ENCODE assay signal across 10 mouse cellular contexts in the genomic region with DNA sequence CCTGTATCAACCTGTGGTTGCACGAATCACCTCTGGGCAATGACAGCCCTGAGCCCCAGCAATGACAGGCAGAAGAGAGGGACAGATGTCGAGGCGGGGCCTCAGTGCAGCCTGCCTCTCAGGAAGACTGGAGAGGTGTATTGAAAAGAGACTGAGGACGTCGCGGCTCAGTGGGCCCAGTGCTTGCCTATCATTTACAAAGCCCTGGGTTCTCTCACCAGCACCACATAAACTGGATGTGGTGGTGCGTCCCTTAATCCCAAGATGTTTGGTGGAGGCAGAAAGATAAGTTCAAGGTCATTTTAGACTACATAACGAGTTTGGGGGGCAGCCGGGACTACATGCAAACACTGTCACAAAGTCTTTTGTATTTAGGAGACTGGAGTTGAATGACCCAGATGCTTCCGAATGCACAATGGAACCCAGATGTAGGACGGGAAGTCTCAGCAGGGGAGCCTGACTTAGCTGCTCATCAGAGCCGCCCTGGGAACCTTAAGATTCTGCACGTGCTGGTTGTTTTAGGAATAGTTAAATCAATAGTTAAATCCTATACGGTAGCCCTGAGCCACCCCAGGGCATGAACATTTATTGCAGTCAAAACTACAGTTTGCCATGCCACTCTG.
DNase-seq lines count a peak whose midpoint lies in the region; ATAC-seq lines count a peak whose summit lies in the region.
"Had no signal": no experiment of that assay in that cellular context is flagged by ENCODE, and none has a peak within 500 bp of the region (broad histone marks: within the 10 kb centered on the region; RNA-seq: fewer than 3 reads in every experiment).

No protein-coding gene starts in this region.

- 4% methylated on average over 14 of the region's 14 CpGs for WGBS in embryonic facial prominence, embryonic 11.5 days
- WGBS in hindbrain, embryonic 12.5 days: 2% methylated on average over 14 of the region's 14 CpGs
- 7% methylated on average over 14 of the region's 14 CpGs for WGBS in midbrain, embryonic 15.5 days

- no peak overlapping the region for H3K9ac ChIP-seq in embryonic facial prominence, embryonic 11.5 days (replicated peaks; ENCODE audit: low read length)
- no peak overlapping the region for H3K9ac ChIP-seq in hindbrain, embryonic 12.5 days
- no peak overlapping the region for H3K9ac ChIP-seq in midbrain, embryonic 15.5 days

- peak; percentile 52 for DNase-seq in ZHBTc4 (ENCODE audit: low read depth, low spot score)
- DNase-seq in embryonic facial prominence, embryonic 11.5 days (ENCODE audit: low spot score): peak; percentile 52
- no peak for DNase-seq in urinary bladder, postnatal 25 days (ENCODE audit: low spot score)
- DNase-seq in cerebellum, adult 8-10 months: no peak
- DNase-seq in adrenal gland, adult 2 months: no peak
- DNase-seq in lung, postnatal 14 days: no peak
- DNase-seq: heart, adult 2 months; lung, postnatal 36 days had no signal

- H3K4me1 ChIP-seq in embryonic facial prominence, embryonic 11.5 days (ENCODE audit: control insufficient read depth, insufficient read depth, low read length): peaks cover 32% of the 10 kb centered on the region
- H3K4me1 ChIP-seq in hindbrain, embryonic 12.5 days: peaks cover 58% of the 10 kb centered on the region
- peaks cover 44% of the 10 kb centered on the region for H3K4me1 ChIP-seq in midbrain, embryonic 15.5 days

- no peaks in the 10 kb centered on the region for H3K36me3 ChIP-seq in embryonic facial prominence, embryonic 11.5 days (replicated peaks; ENCODE audit: control insufficient read depth, insufficient read depth, low read depth, low read length)
- no peaks in the 10 kb centered on the region for H3K36me3 ChIP-seq in hindbrain, embryonic 12.5 days
- no peaks in the 10 kb centered on the region for H3K36me3 ChIP-seq in midbrain, embryonic 15.5 days (replicated peaks)

- no peak overlapping the region for H3K4me3 ChIP-seq in embryonic facial prominence, embryonic 11.5 days (ENCODE audit: low read depth, low read length)
- no peak overlapping the region for H3K4me3 ChIP-seq in hindbrain, embryonic 12.5 days
- no peak overlapping the region for H3K4me3 ChIP-seq in midbrain, embryonic 15.5 days
- H3K4me3 ChIP-seq: heart, adult 2 months had no signal

- H3K9me3 ChIP-seq in embryonic facial prominence, embryonic 11.5 days (replicated peaks; ENCODE audit: control insufficient read depth, low read length): no peaks in the 10 kb centered on the region
- no peaks in the 10 kb centered on the region for H3K9me3 ChIP-seq in hindbrain, embryonic 12.5 days (replicated peaks)
- H3K9me3 ChIP-seq in midbrain, embryonic 15.5 days: no peaks in the 10 kb centered on the region

- H3K27ac ChIP-seq in embryonic facial prominence, embryonic 11.5 days (replicated peaks; ENCODE audit: low read depth, low read length): peak overlapping the region; percentile 84; the same call in 1 of the 2 replicates
- H3K27ac ChIP-seq in hindbrain, embryonic 12.5 days: peak overlapping the region; percentile 80
- H3K27ac ChIP-seq in midbrain, embryonic 15.5 days: peak overlapping the region; percentile 60
- H3K27ac ChIP-seq: heart, adult 2 months had no signal

- H3K27me3 ChIP-seq in embryonic facial prominence, embryonic 11.5 days (ENCODE audit: control insufficient read depth, insufficient read depth, low read length): peaks cover 6% of the 10 kb centered on the region
- peaks cover 54% of the 10 kb centered on the region for H3K27me3 ChIP-seq in hindbrain, embryonic 12.5 days
- peaks cover 7% of the 10 kb centered on the region; the same call in 1 of the 2 replicates for H3K27me3 ChIP-seq in midbrain, embryonic 15.5 days (replicated peaks)

- 0 out of 2 replicates have a peak, but pooled peaks have one; percentile 9 for ATAC-seq in embryonic facial prominence, embryonic 11.5 days (replicated peaks; ENCODE audit: insufficient number of reproducible peaks, low FRiP score, low TSS enrichment, low read depth)
- ATAC-seq in hindbrain, embryonic 12.5 days (ENCODE audit: low FRiP score): peak; percentile 29
- peak; percentile 31; the same call in 1 of the 2 replicates for ATAC-seq in midbrain, embryonic 15.5 days (replicated peaks)

- peak overlapping the region; percentile 19; the same call in 1 of the 2 replicates for H3K4me2 ChIP-seq in embryonic facial prominence, embryonic 11.5 days (ENCODE audit: low read depth, low read length)
- H3K4me2 ChIP-seq in hindbrain, embryonic 12.5 days (replicated peaks): peak overlapping the region; percentile 21; the same call in 1 of the 2 replicates
- H3K4me2 ChIP-seq in midbrain, embryonic 15.5 days: no peak overlapping the region

Comparison
In these comparisons a context has a peak if more than half of its experiments do, and no peak if none do; other contexts are left out.
1. DNase-seq: peak in ZHBTc4 (single experiment) and embryonic facial prominence, embryonic 11.5 days (single experiment); none in urinary bladder, postnatal 25 days (single experiment), cerebellum, adult 8-10 months (single experiment), adrenal gland, adult 2 months (single experiment) and lung, postnatal 14 days (single experiment).
2. Peak in every context shown above with its lines, with median percentiles within 50 percentile points of each other: ATAC-seq and H3K27ac ChIP-seq.